Mouse (Mus musculus) ovary, postnatal 10 days (tissue): ENCODE data around the gene Slc35b1.

Experiments
- DNase-seq: peaks from one replicate; pipeline ENCODE4 v3.0.0; 2022; ENCODE audit warnings: low spot score

Slc35b1 gene

GRCm38 (mm10) chr11:95384319-95384972 lies at the start of gene Slc35b1:
Gene Slc35b1, plus strand, starts transcription at chr11:95384692.
- peak; percentile 90 for DNase-seq

GRCm38 (mm10) chr11:95336568-95337128 lies 47.8 kb upstream of the Slc35b1 start, which contains the start of gene Fam117a:
Gene Fam117a, plus strand, starts transcription at chr11:95337018.
- DNase-seq: peak; percentile 66

GRCm38 (mm10) chr11:95337129-95337813 lies 47.2 kb upstream of the Slc35b1 start:
- peak; percentile 51 for DNase-seq

GRCm38 (mm10) chr11:95337846-95338342 lies 46.6 kb upstream of the Slc35b1 start:
- no peak for DNase-seq

GRCm38 (mm10) chr11:95339471-95340021 lies 44.9 kb upstream of the Slc35b1 start:
- no peak for DNase-seq

- DNase-seq: no peak
These were observed 44.2 kb upstream of the Slc35b1 start for GRCm38 (mm10) chr11:95340259-95340658.

- DNase-seq: no peak
These were observed 43.8 kb upstream of the Slc35b1 start for GRCm38 (mm10) chr11:95340664-95341063.

GRCm38 (mm10) chr11:95343180-95343579 lies 41.3 kb upstream of the Slc35b1 start:
- no peak for DNase-seq

- no peak for DNase-seq
These were observed 40.3 kb upstream of the Slc35b1 start for GRCm38 (mm10) chr11:95344181-95344580.

- DNase-seq: no peak
These were observed 34.2 kb upstream of the Slc35b1 start for GRCm38 (mm10) chr11:95350289-95350688.

- DNase-seq: no peak
These were observed 33.5 kb upstream of the Slc35b1 start for GRCm38 (mm10) chr11:95350960-95351359.

GRCm38 (mm10) chr11:95352686-95353085 lies 31.8 kb upstream of the Slc35b1 start:
- no peak for DNase-seq

GRCm38 (mm10) chr11:95353226-95353625 lies 31.3 kb upstream of the Slc35b1 start:
- DNase-seq: no peak

- DNase-seq: no peak
These were observed 30.1 kb upstream of the Slc35b1 start for GRCm38 (mm10) chr11:95354228-95354944.

- no peak for DNase-seq
These were observed 29.4 kb upstream of the Slc35b1 start for GRCm38 (mm10) chr11:95354945-95355660.

- DNase-seq: no peak
These were observed 28.9 kb upstream of the Slc35b1 start for GRCm38 (mm10) chr11:95355661-95356011.

GRCm38 (mm10) chr11:95356039-95356438 lies 28.5 kb upstream of the Slc35b1 start:
- DNase-seq: no peak

- DNase-seq: no peak
These were observed 27.8 kb upstream of the Slc35b1 start for GRCm38 (mm10) chr11:95356469-95357273.

GRCm38 (mm10) chr11:95358263-95358662 lies 26.2 kb upstream of the Slc35b1 start:
- no peak for DNase-seq

- no peak for DNase-seq
These were observed 20.1 kb upstream of the Slc35b1 start for GRCm38 (mm10) chr11:95364388-95364787.

- peak; percentile 68 for DNase-seq
These were observed 18.9 kb upstream of the Slc35b1 start for GRCm38 (mm10) chr11:95365596-95365995.
